Mouse (Mus musculus) embryo, embryonic 9.5 days (tissue): ENCODE results near the gene Hivep2.

Source experiments
- DNase-seq: peaks from one replicate; pipeline ENCODE4 v3.0.0-alpha.2; 2017; ENCODE audit errors: extremely low spot score

Gene Hivep2

GRCm38 (mm10) chr10:14020253-14020652, 54.4 kb downstream of the Hivep2 start:
- DNase-seq, result no peak

GRCm38 (mm10) chr10:14024971-14025370, 59.1 kb downstream of the Hivep2 start:
- DNase-seq, result no peak

GRCm38 (mm10) chr10:14027751-14028150, 61.9 kb downstream of the Hivep2 start:
- DNase-seq, result no peak

- DNase-seq, result no peak
Observed at GRCm38 (mm10) chr10:14028956-14029355, 63.1 kb downstream of the Hivep2 start.

GRCm38 (mm10) chr10:14030458-14031035, 64.7 kb downstream of the Hivep2 start:
- no peak for DNase-seq

- DNase-seq, result no peak
Observed at GRCm38 (mm10) chr10:14032532-14032931, 66.7 kb downstream of the Hivep2 start.

GRCm38 (mm10) chr10:14034046-14034445, 68.2 kb downstream of the Hivep2 start:
- no peak for DNase-seq

GRCm38 (mm10) chr10:14034790-14035189, 68.9 kb downstream of the Hivep2 start:
- no peak for DNase-seq

- no peak for DNase-seq
Observed at GRCm38 (mm10) chr10:14035607-14036006, 69.7 kb downstream of the Hivep2 start.

GRCm38 (mm10) chr10:14036472-14036871, 70.6 kb downstream of the Hivep2 start:
- no peak for DNase-seq

GRCm38 (mm10) chr10:14037977-14038489, 72.2 kb downstream of the Hivep2 start:
- DNase-seq, result no peak

- DNase-seq, result no peak
Observed at GRCm38 (mm10) chr10:14040716-14041470, 75.0 kb downstream of the Hivep2 start.

GRCm38 (mm10) chr10:14041606-14042005, 75.7 kb downstream of the Hivep2 start:
- no peak for DNase-seq

GRCm38 (mm10) chr10:14042539-14043348, 76.9 kb downstream of the Hivep2 start:
- no peak for DNase-seq

- DNase-seq, result no peak
Observed at GRCm38 (mm10) chr10:14043349-14043710, 77.5 kb downstream of the Hivep2 start.

GRCm38 (mm10) chr10:14044046-14044782, 78.3 kb downstream of the Hivep2 start:
- DNase-seq, result no peak

- DNase-seq, result no peak
Observed at GRCm38 (mm10) chr10:14044783-14045392, 79.0 kb downstream of the Hivep2 start.

- DNase-seq, result no peak
Observed at GRCm38 (mm10) chr10:14045745-14046144, 79.9 kb downstream of the Hivep2 start.

GRCm38 (mm10) chr10:14046171-14046651, 80.3 kb downstream of the Hivep2 start:
- no peak for DNase-seq

GRCm38 (mm10) chr10:14046935-14047334, 81.1 kb downstream of the Hivep2 start:
- no peak for DNase-seq

- DNase-seq, result no peak
Observed at GRCm38 (mm10) chr10:14047661-14048060, 81.8 kb downstream of the Hivep2 start.
